Mouse (Mus musculus) embryonic facial prominence, embryonic 12.5 days (tissue): ENCODE measurements around the gene Zfp462. TPM values are rescaled to one million over a fixed set of nuclear protein-coding genes. Genes with fewer than 3 reads are reported as not detected.
A peak's percentile ranks its signal among the peaks of the same experiment; 100 is the strongest.

Experiments
- ATAC-seq: fragments of 200-750 bp; cut with Nextera tagmentation; 2 replicates; pipeline ENCODE4 v1.8.0; 2017; ENCODE audit not compliant: insufficient number of reproducible peaks, insufficient read depth, low FRiP score, low TSS enrichment
- H3K27ac ChIP-seq: fragments of 300-500 bp; sonication (generic); 2 replicates; pipeline ENCODE4 v1.5.1; 2016; ENCODE audit warnings: mild to moderate bottlenecking
- H3K27me3 ChIP-seq: fragments of 300-500 bp; sonication (generic); 2 replicates; pipeline ENCODE4 v1.6.1; 2016; ENCODE audit warnings: mild to moderate bottlenecking, moderate library complexity
- H3K36me3 ChIP-seq: fragments of 300-500 bp; sonication (generic); 2 replicates; pipeline ENCODE4 v1.6.1; 2016; ENCODE audit warnings: mild to moderate bottlenecking
- H3K4me1 ChIP-seq: fragments of 300-500 bp; sonication (generic); 2 replicates; pipeline ENCODE4 v1.6.1; 2016
- H3K4me2 ChIP-seq: fragments of 300-500 bp; sonication (generic); replicated peaks from 2 replicates; pipeline ENCODE4 v1.6.1; 2016; ENCODE audit warnings: mild to moderate bottlenecking, moderate library complexity
- H3K4me3 ChIP-seq: fragments of 300-500 bp; sonication (generic); 2 replicates; pipeline ENCODE4 v1.5.1; 2016; ENCODE audit warnings: mild to moderate bottlenecking
- H3K9ac ChIP-seq: fragments of 300-500 bp; sonication (generic); 2 replicates; pipeline ENCODE4 v1.6.1; 2016; ENCODE audit warnings: mild to moderate bottlenecking, moderate library complexity
- H3K9me3 ChIP-seq: fragments of 300-500 bp; sonication (generic); 2 replicates; pipeline ENCODE4 v1.6.1; 2016; ENCODE audit warnings: mild to moderate bottlenecking, moderate library complexity
- WGBS: fragments of 180-500 bp; shearing (Covaris S2); methylation state at CpG from one replicate; pipeline ENCODE4 v1.1.7; 2016; 5-methylcytosine and 5-hydroxymethylcytosine counted together
- polyA plus RNA-seq: library from polyadenylated mRNA; unstranded; fragments of >200 nt; fragmentation: Nextera tagmentation; extraction: Ambion mirVana; gene quantifications from 2 replicates; pipeline ENCODE4 v1.2.1, GENCODE M21; 2016

The Zfp462 gene
- polyA plus RNA-seq, 1 experiment from 2014 or later = 12.2 TPM

DNA sequence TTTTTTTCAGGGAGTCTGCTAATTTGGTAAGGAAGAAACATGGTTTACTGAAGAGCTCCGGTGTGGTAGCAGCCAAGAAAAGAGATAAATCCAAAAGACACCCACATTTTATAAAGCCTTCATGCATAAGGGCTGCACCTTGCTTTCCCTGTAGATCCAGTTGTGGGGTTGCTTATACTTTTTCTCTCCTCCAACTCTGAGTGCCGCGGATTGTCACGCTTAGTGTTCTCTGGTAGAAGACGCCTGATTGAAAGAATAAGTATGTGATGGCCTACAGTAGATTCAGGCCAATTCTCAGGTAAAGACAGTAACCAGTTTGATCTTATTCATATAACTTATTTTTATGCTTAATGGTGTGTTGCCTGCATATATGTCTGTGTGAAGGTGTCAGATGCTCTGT is 54.7 kb downstream of the Zfp462 start:
- Histone ChIP-seq H3K27me3 (no peaks in the 10 kb centered on the region), H3K27ac (no peak overlapping the region), H3K4me2 (no peak overlapping the region), H3K9ac (no peak overlapping the region), H3K36me3 (peaks cover 21% of the 10 kb centered on the region), H3K4me1 (peaks cover 9% of the 10 kb centered on the region), H3K4me3 (no peak overlapping the region), H3K9me3 (no peaks in the 10 kb centered on the region)
- no peak for ATAC-seq
- WGBS = 96% methylated on average over 5 of the region's 5 CpGs

DNA sequence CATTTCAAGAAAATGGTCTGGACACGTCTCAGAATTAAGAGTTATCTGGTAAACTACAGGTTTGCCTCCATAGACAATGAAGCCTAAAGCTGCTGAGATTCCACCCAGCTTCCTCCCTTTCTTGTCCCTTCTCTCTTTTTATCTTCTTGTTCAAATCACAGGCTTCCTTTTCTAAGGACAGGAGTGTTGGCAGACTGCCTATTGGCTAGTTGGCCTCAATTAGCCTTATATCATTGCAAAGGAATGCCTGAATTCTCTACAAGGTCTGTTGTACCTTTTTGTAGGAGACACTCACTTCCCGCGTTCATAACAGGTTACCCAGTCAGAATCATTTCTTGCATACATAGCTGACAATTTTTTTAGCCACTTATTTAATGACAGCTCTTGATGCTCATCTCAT is 56.5 kb downstream of the Zfp462 start:
- peaks cover 10% of the 10 kb centered on the region; the same call in 1 of the 2 replicates for H3K36me3 ChIP-seq

DNA sequence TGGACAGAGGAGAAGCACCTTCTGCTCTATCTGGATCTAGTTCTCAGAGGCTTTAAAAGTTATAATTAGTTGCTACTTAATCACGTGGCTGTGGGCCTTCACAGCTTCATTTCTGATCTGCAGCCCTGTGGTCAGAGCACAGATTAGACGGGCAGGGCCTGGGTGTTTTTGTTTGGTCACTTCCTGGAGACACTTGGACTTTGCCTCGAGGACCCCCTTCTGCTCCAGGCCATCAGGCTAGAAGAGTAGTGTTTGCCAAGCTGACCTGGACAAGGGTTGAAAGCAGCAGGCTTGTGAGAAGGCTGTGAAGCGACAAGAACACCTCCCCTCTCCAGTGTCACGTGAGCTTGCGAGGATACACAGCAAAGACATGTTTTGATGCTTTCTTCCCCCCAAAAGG is 58.3 kb downstream of the Zfp462 start:
- no peak for ATAC-seq
- H3K27ac ChIP-seq = no peak overlapping the region

More for the DNA sequence above, 56.5 kb downstream of the Zfp462 start:
- peaks cover 25% of the 10 kb centered on the region for H3K4me1 ChIP-seq
- H3K27ac ChIP-seq = no peak overlapping the region
- no peak for ATAC-seq
- H3K9ac ChIP-seq = no peak overlapping the region
- H3K4me3 ChIP-seq = no peak overlapping the region
- H3K27me3 ChIP-seq = no peaks in the 10 kb centered on the region
- H3K4me2 ChIP-seq = no peak overlapping the region
- H3K9me3 ChIP-seq = no peaks in the 10 kb centered on the region
- WGBS = 89% methylated on average over 3 of the region's 3 CpGs

GRCm38 (mm10) chr4:55005066-55005465 is 60.2 kb downstream of the Zfp462 start:
- H3K4me3 ChIP-seq = no peak overlapping the region
- peak overlapping the region; percentile 28 for H3K4me2 ChIP-seq

More for the DNA sequence above, 58.3 kb downstream of the Zfp462 start:
- WGBS = 72% methylated on average over 6 of the region's 6 CpGs
- Histone ChIP-seq H3K9ac (no peak overlapping the region), H3K4me3 (no peak overlapping the region), H3K9me3 (no peaks in the 10 kb centered on the region), H3K36me3 (peaks cover 16% of the 10 kb centered on the region), H3K4me1 (peaks cover 25% of the 10 kb centered on the region), H3K4me2 (no peak overlapping the region), H3K27me3 (no peaks in the 10 kb centered on the region)

DNA sequence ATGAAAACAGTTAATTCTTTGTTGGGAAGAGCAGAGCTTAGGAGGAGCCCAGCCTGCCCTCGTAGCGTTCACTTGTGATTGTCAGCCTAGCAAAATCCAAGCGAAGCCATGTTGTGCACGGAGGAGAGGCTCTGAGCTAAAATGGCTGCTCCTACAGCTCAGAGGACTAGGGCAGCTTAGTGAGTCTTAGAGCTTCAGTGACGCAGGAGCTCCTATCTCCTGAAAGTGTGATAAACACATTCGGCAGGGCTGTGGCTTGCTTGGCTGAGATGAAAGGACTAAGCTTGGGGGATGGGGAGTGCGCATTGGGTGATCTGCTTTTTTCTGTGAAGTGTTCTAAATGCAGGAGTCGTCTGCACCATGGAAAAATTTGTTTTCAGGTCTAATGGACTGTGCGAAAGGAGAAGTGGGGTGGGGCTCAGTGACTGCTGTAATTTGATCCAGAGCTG is 60.7 kb downstream of the Zfp462 start:
- no peak overlapping the region for H3K4me3 ChIP-seq

More at GRCm38 (mm10) chr4:55005066-55005465, 60.2 kb downstream of the Zfp462 start:
- Histone ChIP-seq H3K27ac (peak overlapping the region; percentile 87), H3K36me3 (peaks cover 32% of the 10 kb centered on the region), H3K9ac (no peak overlapping the region), H3K4me1 (peaks cover 25% of the 10 kb centered on the region), H3K9me3 (no peaks in the 10 kb centered on the region), H3K27me3 (no peaks in the 10 kb centered on the region)
- 28% methylated on average over 4 of the region's 4 CpGs for WGBS
- ATAC-seq = 0 out of 2 replicates have a peak, but pooled peaks have one; percentile 32

DNA sequence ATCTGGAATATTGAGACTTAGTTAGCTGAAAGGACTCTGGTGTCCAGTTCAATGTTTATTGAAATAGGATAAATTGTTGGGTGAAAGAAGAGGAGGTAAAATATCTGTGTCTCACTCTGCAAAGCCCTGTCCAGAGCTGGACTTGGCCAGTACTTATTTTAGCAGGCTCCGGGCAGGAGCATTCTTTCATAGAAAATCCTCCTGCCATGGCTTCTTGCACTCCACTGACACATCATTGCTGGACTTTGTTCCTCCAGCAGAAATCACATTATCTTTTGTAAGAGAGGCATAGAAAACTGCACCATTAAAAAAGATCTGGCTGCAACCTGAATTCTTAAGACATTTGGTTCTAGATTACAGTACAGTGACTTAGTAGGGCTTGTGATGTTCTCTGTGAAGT is 61.2 kb downstream of the Zfp462 start:
- Histone ChIP-seq H3K4me3 (no peak overlapping the region), H3K4me2 (no peak overlapping the region), H3K9ac (no peak overlapping the region), H3K4me1 (peaks cover 25% of the 10 kb centered on the region), H3K27ac (peak overlapping the region; percentile 87), H3K27me3 (no peaks in the 10 kb centered on the region), H3K9me3 (no peaks in the 10 kb centered on the region), H3K36me3 (peaks cover 42% of the 10 kb centered on the region)
- ATAC-seq = no peak
- 50% methylated on average over 1 of the region's 1 CpGs for WGBS

More for the DNA sequence above, 60.7 kb downstream of the Zfp462 start:
- Histone ChIP-seq H3K4me2 (peak overlapping the region; percentile 28), H3K27ac (peak overlapping the region; percentile 87), H3K9ac (no peak overlapping the region), H3K27me3 (no peaks in the 10 kb centered on the region), H3K9me3 (no peaks in the 10 kb centered on the region), H3K36me3 (peaks cover 37% of the 10 kb centered on the region), H3K4me1 (peaks cover 25% of the 10 kb centered on the region)
- ATAC-seq = peak; percentile 59
- 20% methylated on average over 9 of the region's 9 CpGs for WGBS

DNA sequence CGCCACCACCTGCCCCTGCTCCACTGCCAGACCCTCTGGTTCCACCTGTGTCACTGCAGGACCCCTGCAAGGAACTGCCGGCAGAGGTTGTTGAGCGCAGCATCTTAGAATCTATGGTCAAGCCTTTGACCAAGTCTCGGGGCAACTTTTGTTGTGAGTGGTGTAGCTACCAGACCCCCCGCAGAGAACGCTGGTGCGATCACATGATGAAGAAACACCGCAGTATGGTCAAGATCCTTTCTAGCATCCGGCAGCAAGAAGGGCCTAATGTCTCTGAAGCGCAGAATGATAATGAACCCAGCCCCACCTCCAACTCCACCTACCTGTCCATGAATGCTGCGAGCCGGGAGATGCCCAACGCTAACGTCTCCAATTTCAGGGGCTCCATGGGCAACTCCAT is 63.8 kb downstream of the Zfp462 start:
- H3K27me3 ChIP-seq = no peaks in the 10 kb centered on the region
- no peak overlapping the region for H3K9ac ChIP-seq
- H3K36me3 ChIP-seq = peaks cover 65% of the 10 kb centered on the region
- H3K4me3 ChIP-seq = no peak overlapping the region
- no peaks in the 10 kb centered on the region for H3K9me3 ChIP-seq
- no peak overlapping the region for H3K4me2 ChIP-seq
- H3K27ac ChIP-seq = no peak overlapping the region
- no peak for ATAC-seq
- WGBS = 97% methylated on average over 14 of the region's 14 CpGs
- peaks cover 20% of the 10 kb centered on the region for H3K4me1 ChIP-seq

- Histone ChIP-seq H3K27me3 (no peaks in the 10 kb centered on the region), H3K9ac (no peak overlapping the region), H3K4me2 (no peak overlapping the region), H3K27ac (no peak overlapping the region), H3K36me3 (peaks cover 91% of the 10 kb centered on the region), H3K4me3 (no peak overlapping the region), H3K9me3 (no peaks in the 10 kb centered on the region), H3K4me1 (no peaks in the 10 kb centered on the region)
- 92% methylated on average over 12 of the region's 12 CpGs for WGBS
- no peak for ATAC-seq
Observed at GRCm38 (mm10) chr4:55011391-55011790, 66.5 kb downstream of the Zfp462 start.

DNA sequence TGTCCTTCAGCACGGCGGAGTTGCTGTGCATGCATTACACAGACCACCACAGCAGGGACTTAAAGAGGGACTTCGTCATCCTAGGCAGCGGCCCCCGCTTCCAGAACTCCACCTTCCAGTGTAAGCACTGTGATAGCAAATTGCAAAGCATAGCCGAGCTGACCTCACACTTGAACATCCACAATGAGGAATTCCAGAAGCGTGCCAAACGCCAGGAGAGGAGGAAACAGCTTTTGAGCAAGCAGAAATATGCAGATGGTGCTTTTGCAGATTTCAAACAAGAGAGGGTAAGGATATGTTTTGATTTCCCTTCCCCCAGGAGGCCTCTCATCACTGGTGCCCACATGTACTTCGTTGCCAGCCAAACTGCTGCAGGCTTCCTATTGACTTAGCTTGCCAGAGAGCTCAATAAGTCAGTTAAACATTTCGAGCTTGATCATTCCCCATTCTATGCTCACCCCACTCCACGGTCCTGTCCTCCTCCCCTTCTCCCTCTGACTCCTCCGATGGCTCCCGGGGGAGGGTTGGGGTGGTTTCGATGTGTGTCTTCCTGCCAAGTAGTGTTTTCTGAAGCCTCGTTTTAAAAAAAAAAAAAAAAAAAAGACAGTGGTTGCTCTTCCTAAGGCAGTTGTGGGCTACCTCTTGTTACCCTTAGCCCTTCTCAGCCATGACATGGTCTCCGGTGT is 68.9 kb downstream of the Zfp462 start:
- no peak for ATAC-seq
- no peak overlapping the region for H3K27ac ChIP-seq
- no peak overlapping the region for H3K9ac ChIP-seq
- no peaks in the 10 kb centered on the region for H3K4me1 ChIP-seq
- no peak overlapping the region for H3K4me3 ChIP-seq
- WGBS = 78% methylated on average over 16 of the region's 16 CpGs
- H3K27me3 ChIP-seq = no peaks in the 10 kb centered on the region
- no peak overlapping the region for H3K4me2 ChIP-seq
- H3K36me3 ChIP-seq = peaks cover 96% of the 10 kb centered on the region
- no peaks in the 10 kb centered on the region for H3K9me3 ChIP-seq

- H3K4me2 ChIP-seq = no peak overlapping the region
- no peak for ATAC-seq
- H3K36me3 ChIP-seq = peaks cover 96% of the 10 kb centered on the region
- H3K9ac ChIP-seq = no peak overlapping the region
- no peaks in the 10 kb centered on the region for H3K9me3 ChIP-seq
- 97% methylated on average over 12 of the region's 13 CpGs for WGBS
- no peaks in the 10 kb centered on the region for H3K4me1 ChIP-seq
- H3K4me3 ChIP-seq = no peak overlapping the region
- no peak overlapping the region for H3K27ac ChIP-seq
- no peaks in the 10 kb centered on the region for H3K27me3 ChIP-seq
Observed at GRCm38 (mm10) chr4:55014731-55015463, 70.0 kb downstream of the Zfp462 start.

DNA sequence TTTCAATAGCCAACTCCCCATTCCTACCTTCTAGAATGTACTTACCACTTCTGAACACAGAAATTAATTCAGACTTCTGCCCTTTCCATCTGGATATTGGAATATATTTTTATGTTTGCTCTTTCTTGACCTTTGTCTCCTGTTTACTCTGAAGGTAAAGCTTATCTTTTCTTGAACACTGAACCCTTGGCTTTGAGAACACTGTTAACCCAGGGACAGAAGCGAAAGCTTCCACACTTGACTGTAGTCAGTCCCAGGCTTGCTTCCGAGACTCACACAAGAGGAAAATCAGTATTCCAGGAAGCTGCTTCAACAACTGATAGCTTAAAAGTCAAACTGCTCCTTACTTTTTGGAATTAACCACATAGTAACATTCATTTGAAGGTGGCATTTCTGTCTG is 70.7 kb downstream of the Zfp462 start:
- Histone ChIP-seq H3K36me3 (peaks cover 95% of the 10 kb centered on the region), H3K4me3 (no peak overlapping the region), H3K4me1 (no peaks in the 10 kb centered on the region), H3K9ac (no peak overlapping the region), H3K4me2 (no peak overlapping the region), H3K27ac (no peak overlapping the region), H3K27me3 (no peaks in the 10 kb centered on the region), H3K9me3 (no peaks in the 10 kb centered on the region)
- WGBS = 96% methylated on average over 2 of the region's 2 CpGs
- no peak for ATAC-seq

DNA sequence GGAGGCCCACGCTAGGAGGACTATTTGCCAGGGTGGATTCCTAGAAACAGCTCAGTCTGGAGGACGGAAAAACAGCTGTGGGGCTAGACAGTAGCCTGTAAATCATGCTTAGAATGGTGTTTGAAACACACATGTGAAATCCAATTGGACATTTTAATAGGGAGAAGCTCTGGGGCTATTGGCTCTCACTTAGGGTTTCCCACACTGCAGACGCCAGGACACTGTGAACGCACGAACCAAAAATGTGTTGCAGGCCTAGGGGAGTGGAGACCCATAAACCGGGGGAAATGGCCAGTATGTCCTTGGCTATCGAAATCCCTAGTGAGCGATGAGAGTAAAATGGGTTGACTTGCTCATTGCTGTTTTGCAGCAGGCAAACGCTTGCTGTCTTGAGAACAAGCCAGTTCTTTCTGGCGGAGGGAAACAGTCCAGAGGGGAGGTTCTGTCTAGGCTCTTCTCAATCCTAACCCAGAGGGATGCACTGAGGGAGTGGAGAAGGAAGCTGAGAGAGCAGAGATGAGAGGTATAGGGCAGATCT is 81.3 kb downstream of the Zfp462 start:
- no peak overlapping the region for H3K27ac ChIP-seq
- ATAC-seq = no peak
- H3K9ac ChIP-seq = no peak overlapping the region
- peaks cover 52% of the 10 kb centered on the region for H3K36me3 ChIP-seq
- 90% methylated on average over 10 of the region's 10 CpGs for WGBS
- peaks cover 11% of the 10 kb centered on the region; the same call in 1 of the 2 replicates for H3K4me1 ChIP-seq
- H3K27me3 ChIP-seq = no peaks in the 10 kb centered on the region
- H3K4me3 ChIP-seq = no peak overlapping the region
- no peak overlapping the region for H3K4me2 ChIP-seq
- H3K9me3 ChIP-seq = no peaks in the 10 kb centered on the region
